Mouse (Mus musculus): ENCODE measurements around the gene Chst8.
A peak's percentile ranks its signal among the peaks of the same experiment; 100 is the strongest.

GRCm38 (mm10) chr7:34630211-34631085 lies 182.1 kb downstream of the Chst8 start:
- TF ChIP-seq CTCF (IDR thresholded peaks at IDR 0.05; ENCODE audit: low read depth) (peak; percentile 24; the same call in 1 of the 2 replicates), EP300 (IDR thresholded peaks at IDR 0.05; ENCODE audit: low read depth) (no peak)

Measured in heart, postnatal 0 days (tissue).